Mouse (Mus musculus) natural killer cell, adult 2 months (primary cell): Measurements from ENCODE around the gene Gm10382.

Experiments used
- DNase-seq, 2 experiments: peaks; one replicate each; pipeline ENCODE4 v3.0.0; 2022; ENCODE audit warnings: low spot score in 2 of 2

Gm10382 gene

GRCm38 (mm10) chr5:125389131-125389578 lies at the start of gene Gm10382:
TSS of gene Gm10382 (plus strand) at chr5:125389322.
- DNase-seq = peak; percentile 94 to 95

- no peak for DNase-seq
These were observed 49.1 kb upstream of the Gm10382 start for GRCm38 (mm10) chr5:125339851-125340531.

- DNase-seq = peak; percentile 69 to 82
These were observed 48.4 kb upstream of the Gm10382 start, which contains the start of gene Scarb1 for GRCm38 (mm10) chr5:125340547-125341262. TSS of gene Scarb1 (minus strand) at chr5:125341094.

GRCm38 (mm10) chr5:125341459-125342090 lies 47.5 kb upstream of the Gm10382 start:
- no peak for DNase-seq

GRCm38 (mm10) chr5:125344296-125344695 lies 44.8 kb upstream of the Gm10382 start:
- DNase-seq = no peak

- no peak for DNase-seq
These were observed 41.1 kb upstream of the Gm10382 start for GRCm38 (mm10) chr5:125348067-125348466.

- DNase-seq = peak in 1 of 2 experiments; percentile 61
These were observed 40.6 kb upstream of the Gm10382 start for GRCm38 (mm10) chr5:125348487-125348886.

- no peak for DNase-seq
These were observed 39.7 kb upstream of the Gm10382 start for GRCm38 (mm10) chr5:125349391-125349790.

- DNase-seq = no peak
These were observed 38.1 kb upstream of the Gm10382 start for GRCm38 (mm10) chr5:125351057-125351456.

GRCm38 (mm10) chr5:125351939-125352338 lies 37.2 kb upstream of the Gm10382 start:
- peak in 1 of 2 experiments; percentile 17 for DNase-seq

- no peak for DNase-seq
These were observed 36.3 kb upstream of the Gm10382 start for GRCm38 (mm10) chr5:125352781-125353294.

- no peak for DNase-seq
These were observed 34.1 kb upstream of the Gm10382 start for GRCm38 (mm10) chr5:125354885-125355492.

- no peak for DNase-seq
These were observed 33.5 kb upstream of the Gm10382 start for GRCm38 (mm10) chr5:125355650-125356049.

GRCm38 (mm10) chr5:125357543-125358269 lies 31.4 kb upstream of the Gm10382 start:
- DNase-seq = no peak

GRCm38 (mm10) chr5:125358270-125358608 lies 30.9 kb upstream of the Gm10382 start:
- DNase-seq = peak in 1 of 2 experiments; percentile 35

- no peak for DNase-seq
These were observed 28.6 kb upstream of the Gm10382 start for GRCm38 (mm10) chr5:125360566-125360965.

- DNase-seq = no peak
These were observed 28.1 kb upstream of the Gm10382 start for GRCm38 (mm10) chr5:125360981-125361510.

GRCm38 (mm10) chr5:125363894-125364293 lies 25.2 kb upstream of the Gm10382 start:
- DNase-seq = no peak

- no peak for DNase-seq
These were observed 24.2 kb upstream of the Gm10382 start for GRCm38 (mm10) chr5:125364851-125365429.

- no peak for DNase-seq
These were observed 21.0 kb upstream of the Gm10382 start for GRCm38 (mm10) chr5:125368156-125368555.

- DNase-seq = peak; percentile 46 to 71
These were observed 20.6 kb upstream of the Gm10382 start for GRCm38 (mm10) chr5:125368568-125368967.
